Mouse (Mus musculus): Measurements from ENCODE around the gene Rwdd2a. TPM values are rescaled to one million over a fixed set of nuclear protein-coding genes. Genes with fewer than 3 reads are reported as not detected.

Rwdd2a gene
- polyA plus RNA-seq, 1 experiment: 2.2 TPM

- H3K4me3 ChIP-seq (ENCODE audit: insufficient read depth, low read length): no peak overlapping the region
- peaks cover 9% of the 10 kb centered on the region for H3K4me1 ChIP-seq (ENCODE audit: control insufficient read depth, insufficient read depth, low read length)
- TF ChIP-seq POLR2A (IDR thresholded peaks at IDR 0.05; ENCODE audit: low read depth, low read length) (no peak), CTCF (IDR thresholded peaks at IDR 0.05; ENCODE audit: borderline replicate concordance, insufficient read depth, low read length) (no peak)
- H3K27ac ChIP-seq (ENCODE audit: insufficient read depth, low read length): no peak overlapping the region
These were observed 46.2 kb downstream of the Rwdd2a start for GRCm38 (mm10) chr9:86617837-86618492.

DNA sequence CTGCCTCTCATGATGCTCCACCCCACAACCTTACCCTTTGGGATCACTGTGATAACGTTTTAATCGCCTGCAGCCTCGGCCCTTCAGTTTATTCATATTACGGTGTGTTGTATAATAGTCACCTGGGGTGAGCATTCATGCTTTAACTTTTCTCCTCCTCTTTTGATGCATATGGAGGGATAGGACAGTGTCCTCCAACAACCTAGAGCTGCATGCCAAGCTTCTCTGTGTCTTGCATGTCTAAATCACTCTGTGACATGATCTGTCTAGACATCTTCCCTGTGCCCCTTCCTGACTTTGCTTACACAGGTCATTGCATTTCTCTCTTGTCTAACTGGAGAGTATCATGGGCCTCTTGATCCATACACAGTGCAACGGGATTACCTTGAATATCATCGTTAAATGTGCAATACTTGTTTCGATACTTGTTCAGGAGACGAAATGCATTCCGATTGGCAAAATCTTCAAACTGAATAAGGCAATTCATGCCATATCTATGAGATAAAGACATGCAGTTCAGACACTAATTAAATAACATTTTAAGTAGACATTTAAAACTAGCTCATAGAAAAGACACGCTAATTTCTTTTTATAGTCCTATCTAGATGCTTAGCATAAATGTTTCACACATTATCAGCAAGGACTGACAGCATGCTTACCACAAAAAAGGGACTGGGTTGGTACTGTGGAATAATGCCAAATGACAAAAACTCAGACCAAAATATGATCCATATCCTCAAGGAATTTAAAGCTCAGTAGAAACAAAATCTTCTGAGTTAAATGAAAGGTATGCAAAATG lies 47.7 kb downstream of the Rwdd2a start:
- TF ChIP-seq CTCF (IDR thresholded peaks at IDR 0.05; ENCODE audit: borderline replicate concordance, insufficient read depth, low read length) (no peak), POLR2A (IDR thresholded peaks at IDR 0.05; ENCODE audit: low read depth, low read length) (no peak)
- Histone ChIP-seq H3K4me3 (ENCODE audit: insufficient read depth, low read length) (no peak overlapping the region), H3K4me1 (ENCODE audit: control insufficient read depth, insufficient read depth, low read length) (peaks cover 14% of the 10 kb centered on the region), H3K27ac (ENCODE audit: insufficient read depth, low read length) (no peak overlapping the region)

DNA sequence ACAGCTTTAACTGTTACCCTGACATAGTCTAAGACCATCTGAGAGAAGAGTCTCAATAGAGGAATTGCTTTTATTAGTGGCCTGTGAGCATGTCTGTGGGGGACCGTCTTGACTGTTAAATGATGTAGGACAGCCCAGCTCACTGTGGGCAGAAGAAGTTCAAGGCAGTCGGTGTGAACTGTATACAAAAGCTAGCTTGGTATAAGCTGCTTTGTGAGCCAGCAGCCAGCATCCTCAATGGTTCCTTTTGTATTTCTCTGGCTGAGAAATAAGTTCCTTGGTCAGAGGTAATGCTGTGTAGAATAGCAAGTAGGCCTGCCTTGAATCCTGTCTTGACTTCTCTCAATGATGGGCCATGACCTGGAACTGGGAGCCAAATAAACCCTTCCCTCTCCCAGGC lies 50.3 kb downstream of the Rwdd2a start:
- no peak for TF ChIP-seq CTCF (IDR thresholded peaks at IDR 0.05; ENCODE audit: borderline replicate concordance, insufficient read depth, low read length)
- no peak for TF ChIP-seq POLR2A (IDR thresholded peaks at IDR 0.05; ENCODE audit: low read depth, low read length)
- Histone ChIP-seq H3K4me1 (ENCODE audit: control insufficient read depth, insufficient read depth, low read length) (peaks cover 31% of the 10 kb centered on the region), H3K4me3 (ENCODE audit: insufficient read depth, low read length) (no peak overlapping the region), H3K27ac (ENCODE audit: insufficient read depth, low read length) (no peak overlapping the region)

DNA sequence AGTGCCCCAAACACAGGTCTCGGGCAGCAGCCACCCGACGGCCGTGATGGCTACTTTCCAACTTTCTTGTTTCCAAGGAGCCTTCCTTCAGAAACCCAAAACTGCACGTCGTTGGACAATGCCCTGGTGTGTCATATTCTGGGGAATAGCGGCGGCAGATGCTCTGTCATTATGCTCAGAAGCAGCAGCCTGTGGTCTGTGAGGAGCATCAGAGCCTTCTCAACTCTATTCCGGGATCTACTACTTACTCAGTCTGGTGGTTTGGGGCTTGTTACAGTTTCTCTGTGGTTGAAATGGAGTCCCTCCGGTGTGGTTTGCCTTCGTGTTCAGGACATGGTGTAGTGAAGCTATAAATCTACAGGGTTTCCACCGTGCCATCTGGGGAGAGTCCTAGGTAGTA lies 52.2 kb downstream of the Rwdd2a start:
- H3K27ac ChIP-seq (ENCODE audit: insufficient read depth, low read length): peak overlapping the region; percentile 90
- peaks cover 38% of the 10 kb centered on the region for H3K4me1 ChIP-seq (ENCODE audit: control insufficient read depth, insufficient read depth, low read length)
- no peak overlapping the region for H3K4me3 ChIP-seq (ENCODE audit: insufficient read depth, low read length)
- TF ChIP-seq POLR2A (IDR thresholded peaks at IDR 0.05; ENCODE audit: low read depth, low read length) (no peak), CTCF (IDR thresholded peaks at IDR 0.05; ENCODE audit: borderline replicate concordance, insufficient read depth, low read length) (no peak)

Other genes with a start within 250 kb of the Rwdd2a start
- gene Ube2cbp, start 107.0 kb upstream of the Rwdd2a start, polyA plus RNA-seq (2011; ENCODE audit: insufficient read length, low read depth, missing spikeins): 1.1 and 1.8 TPM in 2 replicates
- 24.9 and 27.5 TPM in 2 replicates for gene Dop1a, start 104.8 kb upstream of the Rwdd2a start, polyA plus RNA-seq (2011; ENCODE audit: insufficient read length, low read depth, missing spikeins)
- 27.6 and 30.8 TPM in 2 replicates for gene Pgm3, start 149 bp upstream of the Rwdd2a start, polyA plus RNA-seq (2011; ENCODE audit: insufficient read length, low read depth, missing spikeins)
- gene Me1, start 124.0 kb downstream of the Rwdd2a start, polyA plus RNA-seq (2011; ENCODE audit: insufficient read length, low read depth, missing spikeins): 81.3 and 94.0 TPM in 2 replicates
- 7.3 and 23.0 TPM in 2 replicates for gene Prss35, start 171.7 kb downstream of the Rwdd2a start, polyA plus RNA-seq (2011; ENCODE audit: insufficient read length, low read depth, missing spikeins)

Data from embryonic fibroblast, embryonic 13.5 days (primary cell).